Mouse (Mus musculus) thymus, postnatal 0 days (tissue): ENCODE results near the gene Plin3. TPM values are rescaled to one million over a fixed set of nuclear protein-coding genes. Genes with fewer than 3 reads are reported as not detected.
A peak's percentile ranks its signal among the peaks of the same experiment; 100 is the strongest.

Source experiments
- DNase-seq: peaks from one replicate; pipeline ENCODE4 v3.0.0-alpha.2; 2015; ENCODE audit warnings: low spot score
- polyA plus RNA-seq: library from polyadenylated mRNA; unstranded; fragments of >200 nt; fragmentation: Nextera tagmentation; extraction: Ambion mirVana; gene quantifications from 2 replicates; pipeline ENCODE4 v1.2.1, GENCODE M21; 2015

Plin3 gene
- polyA plus RNA-seq, 1 experiment from 2014 or later: 59.5 TPM

- DNase-seq: no peak
Observed at GRCm38 (mm10) chr17:56302363-56302996, 9.8 kb upstream of the Plin3 start.

DNA sequence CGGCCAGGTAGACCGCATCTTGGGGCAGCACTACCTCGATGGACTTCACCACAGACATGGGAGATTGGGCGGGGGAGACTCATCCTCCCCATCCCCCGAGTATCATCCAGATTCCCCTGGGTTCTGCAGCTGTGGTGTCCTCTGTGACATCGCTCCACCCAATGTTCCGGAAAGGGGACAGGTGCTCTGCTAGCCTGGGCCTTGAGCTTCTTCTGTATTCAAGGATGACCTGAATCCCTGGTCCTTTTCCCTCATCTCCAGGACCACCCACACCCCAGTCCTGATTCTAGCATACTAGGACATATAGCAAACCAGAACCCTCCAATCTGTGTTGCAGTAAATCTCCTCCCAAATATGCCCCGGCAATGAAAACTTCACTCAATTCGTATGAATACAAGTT, 7.5 kb upstream of the Plin3 start, which contains the start of gene Arrdc5:
TSS of gene Arrdc5 (minus strand) at position 101 of the 400 bp plus-strand sequence.
- DNase-seq: no peak

GRCm38 (mm10) chr17:56298238-56298637, 5.6 kb upstream of the Plin3 start:
- DNase-seq: no peak

DNA sequence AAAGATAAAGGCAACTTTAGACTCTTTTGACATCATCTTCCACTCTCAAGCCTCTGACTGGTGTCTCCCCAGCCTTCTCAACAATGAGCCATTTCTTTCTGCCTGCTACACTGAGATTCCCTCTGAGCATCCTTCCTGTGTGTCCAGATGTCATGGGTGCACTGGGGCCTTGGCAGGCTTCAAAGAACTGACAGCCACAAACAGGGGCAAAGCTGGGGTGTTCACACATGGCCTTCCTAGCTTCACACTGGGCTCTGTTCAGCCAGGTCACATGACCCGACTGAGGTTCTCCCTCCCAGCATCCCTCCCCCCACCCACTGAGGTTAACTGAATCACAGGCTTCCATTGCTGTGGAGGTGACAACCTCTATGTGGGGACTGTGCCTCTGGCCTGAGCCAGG, 3.5 kb upstream of the Plin3 start:
- peak; percentile 62 for DNase-seq

- no peak for DNase-seq
Observed at GRCm38 (mm10) chr17:56294241-56294640, 1.6 kb upstream of the Plin3 start.

DNA sequence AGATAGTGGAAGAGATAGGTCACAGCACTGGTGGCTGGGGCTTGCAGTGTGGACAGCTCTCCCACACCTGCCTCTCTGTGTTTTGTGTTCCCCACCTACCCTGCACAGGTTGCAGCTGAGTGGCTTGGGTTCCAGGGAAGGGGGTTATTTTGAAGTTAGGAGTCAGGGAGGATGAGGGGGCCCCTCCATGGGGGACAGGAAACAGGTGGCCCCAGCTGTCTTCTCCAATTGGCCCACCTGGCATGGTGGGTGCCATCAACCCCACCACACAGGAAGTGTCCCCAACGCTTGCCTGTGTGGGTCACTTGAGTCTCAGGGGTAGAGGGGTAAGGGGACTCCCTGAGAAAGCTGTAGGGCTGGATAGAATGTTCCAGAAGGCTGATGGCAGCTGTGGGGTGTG, 618 bp upstream of the Plin3 start:
- peak; percentile 89 for DNase-seq

- DNase-seq: peak; percentile 48
Observed at GRCm38 (mm10) chr17:56291826-56292475, 722 bp downstream of the Plin3 start.

GRCm38 (mm10) chr17:56291171-56291511, 1.5 kb downstream of the Plin3 start:
- peak; percentile 96 for DNase-seq

DNA sequence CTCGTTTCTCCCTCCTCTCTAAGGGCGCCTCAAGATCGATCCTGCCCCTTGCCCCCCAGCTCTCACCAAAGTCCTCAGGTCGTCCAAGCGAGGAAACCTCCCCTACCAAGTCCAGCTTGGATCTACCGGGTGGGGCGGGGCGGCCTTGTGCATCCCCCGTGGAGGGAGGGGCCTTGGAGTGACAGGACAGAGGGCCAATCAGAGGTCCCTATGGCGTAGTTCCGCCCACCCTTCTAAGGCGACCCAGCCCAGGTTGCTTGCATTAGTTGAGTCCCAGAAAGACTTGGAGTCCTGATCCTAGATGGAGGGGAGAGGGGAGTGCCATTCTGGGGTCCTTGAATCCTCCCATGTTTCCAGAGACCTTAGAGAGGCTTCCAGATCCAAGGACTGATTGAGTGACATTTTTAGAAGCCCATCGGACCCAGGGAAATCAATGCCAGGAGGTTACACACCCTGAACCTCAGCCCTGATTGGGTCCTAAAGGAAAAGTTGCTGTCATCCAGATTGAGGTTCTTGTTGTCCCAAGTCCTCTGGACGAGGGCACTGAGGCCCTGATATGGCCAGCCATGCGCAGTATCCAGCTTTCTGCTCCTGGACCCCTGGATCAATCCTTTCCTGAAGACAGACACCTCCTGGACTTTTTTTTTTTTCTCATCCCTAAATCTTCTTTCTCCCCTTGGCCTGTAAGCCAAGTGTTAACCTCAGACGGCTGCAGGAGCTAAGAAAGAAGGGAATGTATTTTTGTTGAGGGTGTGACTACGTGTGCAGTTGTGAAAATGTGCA, 2.1 kb downstream of the Plin3 start:
- peak; percentile 93 for DNase-seq

- DNase-seq: peak; percentile 52
Observed at GRCm38 (mm10) chr17:56289371-56290331, 3.0 kb downstream of the Plin3 start.

DNA sequence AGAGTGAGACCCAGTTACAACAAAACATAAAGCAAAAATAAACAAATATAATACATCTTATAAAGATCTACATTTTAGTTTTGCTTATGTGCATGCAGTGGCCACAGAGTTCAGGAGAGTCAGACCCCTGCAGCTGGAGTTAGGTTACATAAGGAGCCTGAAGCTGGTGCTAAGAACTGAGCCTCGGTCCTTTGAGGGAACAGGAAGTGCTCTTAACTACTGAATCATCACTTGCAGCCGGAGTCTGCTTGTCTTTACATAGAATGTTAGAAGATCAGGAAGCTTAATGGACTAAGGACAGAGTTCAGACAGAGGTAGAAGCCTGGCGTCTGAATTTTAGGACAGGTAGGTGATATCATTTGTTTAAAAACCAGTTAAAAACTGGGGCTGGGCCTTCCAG, 3.8 kb downstream of the Plin3 start:
- no peak for DNase-seq

DNA sequence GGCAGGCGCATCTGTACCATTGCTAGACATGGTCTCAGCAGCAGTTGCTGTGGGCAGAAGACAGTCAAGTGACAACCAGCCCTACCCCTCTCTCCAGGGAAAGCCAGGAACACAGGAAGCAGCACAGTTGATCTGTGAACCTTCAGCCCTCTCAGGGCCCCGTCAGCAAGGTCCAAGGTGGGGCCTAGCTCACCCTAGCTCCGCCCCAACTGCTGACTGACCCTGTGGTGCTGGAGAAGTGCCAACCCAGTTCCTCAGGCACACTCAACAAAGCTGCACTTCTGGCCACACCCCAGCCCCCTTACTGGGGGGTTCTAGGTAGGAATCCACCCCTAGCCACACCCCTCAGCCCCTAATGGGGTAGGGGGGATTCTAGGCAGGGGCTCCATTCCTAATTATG, 4.8 kb downstream of the Plin3 start:
- DNase-seq: no peak

DNA sequence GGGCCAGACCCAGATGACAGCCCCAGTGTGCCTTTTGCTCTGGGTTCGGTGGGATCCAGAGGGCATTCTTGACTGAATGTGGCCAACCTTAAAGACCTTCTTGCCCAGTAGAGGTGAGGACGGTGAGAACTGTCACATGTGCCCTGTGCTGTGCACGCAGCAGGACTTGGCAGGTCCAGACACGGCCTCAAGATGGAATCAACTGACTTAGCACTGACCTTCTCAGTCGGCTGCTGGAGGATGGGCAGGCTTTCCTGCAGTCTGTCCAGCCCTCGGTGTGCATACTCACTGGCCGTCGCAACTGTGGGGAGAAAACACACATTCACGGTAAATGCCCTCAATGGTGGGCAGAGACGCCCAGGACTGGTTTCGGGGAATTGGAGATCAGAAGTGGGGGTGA, 6.7 kb downstream of the Plin3 start:
- DNase-seq: no peak

DNA sequence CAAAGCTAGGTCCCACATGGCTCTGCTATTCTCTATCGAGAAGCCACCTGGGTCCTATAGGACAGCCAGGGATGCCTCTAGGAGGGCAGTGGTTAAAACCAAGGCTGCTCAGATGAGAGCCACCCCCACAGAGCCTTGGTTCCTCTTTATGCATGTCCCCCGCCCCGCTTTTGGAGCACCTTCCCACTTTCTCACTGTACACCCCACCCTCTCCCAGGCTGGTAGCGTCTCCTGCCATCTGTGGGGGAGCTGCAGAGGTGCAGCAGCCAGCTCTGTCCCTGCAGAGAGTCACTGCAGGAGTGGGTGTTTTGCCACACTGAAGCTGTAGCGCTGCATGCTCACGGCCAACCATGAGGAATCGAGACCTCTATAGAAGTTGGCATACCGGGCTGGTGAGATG, 9.4 kb downstream of the Plin3 start:
- DNase-seq: no peak

- DNase-seq: no peak
Observed at GRCm38 (mm10) chr17:56282802-56283201, 9.9 kb downstream of the Plin3 start.

DNA sequence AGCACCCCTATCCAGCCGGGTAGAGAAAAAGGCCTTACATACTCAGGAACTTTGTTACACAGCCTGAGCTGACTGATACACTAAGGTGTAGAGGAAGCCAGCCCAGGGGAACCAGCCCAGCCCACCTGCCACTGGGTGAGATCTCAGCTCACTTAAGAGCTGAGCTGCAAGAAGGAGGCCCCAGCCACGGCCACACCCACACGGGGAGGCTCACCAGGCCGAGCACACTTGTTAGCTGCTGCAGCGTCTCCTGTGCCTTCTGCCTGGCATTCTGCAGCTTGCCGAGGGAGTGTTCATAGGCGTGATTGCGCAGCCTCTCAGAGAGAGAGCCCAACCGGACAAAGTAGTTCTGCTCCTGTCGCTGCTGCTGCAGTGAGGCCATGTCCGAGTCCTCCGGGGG, 11.5 kb downstream of the Plin3 start:
- no peak for DNase-seq

DNA sequence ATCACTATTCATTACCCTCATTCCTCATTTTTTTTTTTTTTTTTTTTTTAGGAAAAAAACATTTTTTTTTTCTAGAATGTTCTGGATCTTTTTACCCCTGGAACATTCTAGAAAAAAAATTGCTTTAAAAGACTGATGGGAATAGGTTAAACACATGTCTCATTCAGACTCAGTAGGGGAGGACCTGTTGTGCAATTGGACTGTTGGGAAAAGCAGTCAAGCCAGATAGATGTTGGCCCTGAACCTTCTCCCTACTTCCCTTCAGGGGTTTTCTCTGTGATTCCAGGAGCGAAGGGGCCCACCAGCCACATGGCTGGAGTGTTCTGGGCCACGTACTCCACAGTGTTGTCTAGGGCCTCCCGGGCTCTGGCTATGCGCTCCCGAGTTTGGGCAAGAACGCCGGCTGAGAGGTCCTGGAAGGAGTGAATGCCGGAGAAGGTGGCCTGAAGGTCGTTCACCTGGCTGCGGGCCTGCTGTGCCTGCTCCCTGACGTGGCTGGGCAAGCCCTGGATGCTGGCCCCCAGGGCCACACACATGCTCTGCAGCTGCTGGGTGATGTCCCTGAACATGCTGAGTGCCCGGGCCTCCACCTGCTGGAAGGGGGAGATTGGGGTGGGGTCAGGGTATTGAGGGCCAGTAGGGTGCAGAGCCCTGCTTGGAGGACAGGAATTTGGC, 13.1 kb downstream of the Plin3 start:
- DNase-seq: no peak

- DNase-seq: no peak
Observed at GRCm38 (mm10) chr17:56278340-56278739, 14.3 kb downstream of the Plin3 start.

DNA sequence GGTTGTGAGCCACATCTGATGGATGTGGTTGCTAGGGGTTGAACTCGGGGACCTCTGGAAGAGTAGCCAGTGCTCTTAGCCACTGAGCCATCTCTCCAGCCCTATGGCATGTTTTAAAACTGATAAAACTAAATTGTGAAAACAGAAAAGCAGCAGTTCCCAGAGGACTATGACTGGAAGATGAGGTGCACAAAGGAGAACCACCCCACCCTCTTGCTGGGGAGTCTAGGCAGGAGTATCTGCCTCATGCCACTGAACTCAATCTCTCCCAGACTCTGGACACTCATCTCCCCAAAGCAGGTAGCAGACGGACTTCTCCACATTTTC, 15.1 kb downstream of the Plin3 start:
- no peak for DNase-seq

- peak; percentile 77 for DNase-seq
Observed at GRCm38 (mm10) chr17:56276643-56277566, 15.8 kb downstream of the Plin3 start, which contains the start of gene Ticam1. Gene Ticam1 (minus strand): TSS chr17:56276786.
